Mouse (Mus musculus): Measurements from ENCODE around the gene Vdr.

Vdr gene

DNA sequence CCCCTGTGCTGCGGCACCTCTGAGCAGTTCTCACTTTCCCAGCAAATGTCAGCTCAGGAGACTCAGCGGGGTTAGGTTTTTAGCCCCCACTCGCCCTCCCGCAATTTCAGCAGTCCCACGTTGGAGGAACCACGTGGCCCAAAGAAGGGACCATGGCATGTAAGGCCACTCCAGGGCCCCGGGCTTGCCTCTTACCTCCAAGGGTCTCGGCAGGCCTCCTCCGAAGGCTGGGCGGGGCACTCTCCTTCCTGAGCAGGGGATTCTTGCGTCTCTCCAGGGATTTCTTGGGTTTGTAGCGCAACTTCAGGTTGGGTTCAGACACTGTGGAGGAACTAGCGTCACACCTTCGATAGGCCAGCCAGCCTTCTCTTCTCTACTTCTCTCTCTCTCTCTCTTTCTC is 101.2 kb downstream of the Vdr start:
- DNase-seq (ENCODE audit: low spot score), result no peak

DNA sequence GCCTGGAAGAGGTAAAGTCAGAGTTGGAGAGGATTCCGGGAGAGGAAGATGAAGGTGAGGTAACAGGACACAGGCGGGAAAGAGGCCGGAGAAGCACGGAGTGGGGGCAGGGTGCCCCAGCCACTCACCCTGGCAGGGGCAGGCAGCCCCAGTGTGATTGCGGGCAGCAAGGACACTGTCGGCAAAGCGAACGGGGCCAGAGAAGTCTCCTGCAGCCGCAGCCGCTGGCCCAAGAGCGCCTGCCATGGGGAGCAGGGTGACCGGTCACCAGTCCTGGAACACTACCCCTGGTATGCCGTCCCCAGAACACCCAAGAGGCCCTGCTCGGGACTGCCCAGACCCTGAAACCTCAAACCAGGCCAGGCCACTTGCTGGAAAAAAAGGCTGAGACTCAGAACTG is 101.9 kb downstream of the Vdr start:
- DNase-seq (ENCODE audit: low spot score), result no peak

DNA sequence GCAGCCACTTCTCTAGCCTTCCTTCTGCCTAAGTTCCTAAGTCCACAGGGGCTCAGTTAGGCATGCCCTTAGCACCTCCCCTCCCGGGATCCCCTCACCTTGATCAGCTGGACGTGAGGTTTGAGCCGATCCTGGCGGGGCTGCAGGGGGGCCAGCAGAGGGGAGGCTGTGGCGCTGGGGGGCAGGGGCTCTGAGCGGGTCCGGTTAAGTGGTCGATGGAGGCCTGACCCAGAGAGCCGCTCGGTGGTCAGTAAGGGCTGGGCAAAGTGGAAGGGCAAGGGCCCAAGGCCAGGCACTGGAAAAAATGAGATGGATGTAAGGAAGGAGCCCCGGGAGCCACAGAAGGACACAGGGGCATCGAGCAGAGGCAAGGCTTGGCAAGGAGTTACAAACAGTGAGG is 102.6 kb downstream of the Vdr start:
- DNase-seq (ENCODE audit: low spot score), result no peak
